Mouse (Mus musculus): ENCODE data around the gene Rdh13.
"Not testable (repeated sequence)": the region's sequence is repeated elsewhere in the genome, so short reads cannot be mapped to it uniquely, and the experiment has no call there.

Rdh13 gene

GRCm38 (mm10) chr7:4432026-4432425 is 13.4 kb downstream of the Rdh13 start:
- DNase-seq (ENCODE audit: low spot score): no peak

DNA sequence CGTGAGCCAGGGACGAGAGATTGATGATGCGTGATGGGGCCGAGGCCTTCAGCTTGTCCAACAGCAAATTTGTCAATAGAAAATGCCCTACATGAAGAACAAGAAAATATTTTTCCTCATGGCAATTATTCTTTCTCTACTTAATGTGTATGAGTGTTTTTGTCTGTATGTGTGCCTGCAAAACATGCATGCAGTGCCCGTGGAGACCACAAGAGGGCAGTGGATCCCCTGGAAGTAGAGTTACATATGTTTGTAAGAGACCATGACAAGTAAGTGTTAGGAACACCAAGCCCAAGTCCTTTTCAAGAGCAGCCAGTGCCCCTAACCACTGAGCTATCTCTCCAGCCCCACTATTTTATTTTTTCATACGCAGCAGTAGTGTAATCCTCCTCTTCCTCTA is 13.9 kb downstream of the Rdh13 start:
- DNase-seq (ENCODE audit: low spot score): peak; percentile 44

DNA sequence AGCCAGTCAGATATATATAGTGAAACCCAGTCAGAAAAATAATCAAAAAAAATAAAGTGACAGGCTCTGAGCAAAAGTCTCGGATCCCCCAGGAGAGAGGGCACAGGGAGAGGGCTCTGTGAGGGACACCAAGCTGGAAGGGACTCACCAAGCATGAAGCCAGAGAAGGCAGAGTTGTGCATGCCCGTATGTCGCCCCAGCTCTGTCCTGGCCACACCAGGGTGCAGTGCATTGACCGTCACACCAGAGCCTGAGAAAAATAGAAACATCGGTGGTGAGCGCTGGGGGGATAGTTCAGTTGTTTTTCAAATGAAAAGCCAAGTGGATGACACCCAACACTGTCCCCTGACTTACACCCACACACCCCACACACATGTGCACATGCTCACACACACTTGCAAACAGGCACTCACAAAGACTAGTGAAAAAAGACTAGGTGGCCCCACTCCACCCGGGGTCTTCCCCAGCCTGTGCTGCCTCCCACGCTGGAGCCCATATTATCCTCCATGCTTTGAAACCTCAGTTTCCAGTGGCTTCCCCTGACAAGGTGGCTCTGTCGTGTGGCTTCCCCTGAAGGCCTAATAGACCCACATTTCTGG is 15.1 kb downstream of the Rdh13 start:
- no peak for DNase-seq (ENCODE audit: low spot score)

DNA sequence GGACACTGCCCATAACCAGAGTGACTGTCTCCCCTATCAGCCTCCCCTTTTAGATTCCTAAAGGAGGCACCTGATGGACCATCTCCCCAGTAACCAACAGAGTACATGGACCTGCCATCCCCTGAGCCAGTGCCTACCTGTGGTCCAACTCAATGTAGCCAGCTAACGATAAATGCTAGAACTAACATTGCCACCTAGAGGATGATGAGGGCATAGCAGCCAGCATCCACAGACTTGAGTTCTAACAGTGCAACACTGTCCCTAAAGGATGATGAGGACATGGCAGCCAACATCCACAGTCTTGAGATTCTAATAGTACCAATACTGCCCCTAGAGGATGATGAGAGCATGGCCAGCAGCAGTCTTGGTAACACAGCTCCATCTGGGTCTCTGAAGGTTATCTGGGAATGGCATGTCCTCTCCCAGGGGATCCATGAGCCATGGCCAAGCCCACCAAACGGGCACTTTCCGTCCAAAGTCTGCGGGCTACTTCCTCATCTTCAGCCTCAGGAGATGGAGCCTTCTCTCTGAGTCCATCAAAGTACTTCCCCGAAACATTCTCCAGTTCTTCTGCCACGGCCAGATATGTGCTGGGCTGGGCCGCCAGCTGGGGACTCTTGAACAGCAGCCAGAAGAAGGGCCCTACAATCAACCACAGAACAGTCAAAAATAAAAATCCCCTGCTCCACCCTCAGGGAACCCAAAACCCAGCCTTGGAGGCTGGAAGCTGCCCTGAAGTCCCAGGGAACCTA is 18.1 kb downstream of the Rdh13 start:
- DNase-seq (ENCODE audit: low spot score): peak; percentile 92

GRCm38 (mm10) chr7:4420230-4420629 is 25.2 kb downstream of the Rdh13 start:
- DNase-seq (ENCODE audit: low spot score): no peak

GRCm38 (mm10) chr7:4419681-4420080 is 25.8 kb downstream of the Rdh13 start:
- DNase-seq (ENCODE audit: low spot score): no peak

DNA sequence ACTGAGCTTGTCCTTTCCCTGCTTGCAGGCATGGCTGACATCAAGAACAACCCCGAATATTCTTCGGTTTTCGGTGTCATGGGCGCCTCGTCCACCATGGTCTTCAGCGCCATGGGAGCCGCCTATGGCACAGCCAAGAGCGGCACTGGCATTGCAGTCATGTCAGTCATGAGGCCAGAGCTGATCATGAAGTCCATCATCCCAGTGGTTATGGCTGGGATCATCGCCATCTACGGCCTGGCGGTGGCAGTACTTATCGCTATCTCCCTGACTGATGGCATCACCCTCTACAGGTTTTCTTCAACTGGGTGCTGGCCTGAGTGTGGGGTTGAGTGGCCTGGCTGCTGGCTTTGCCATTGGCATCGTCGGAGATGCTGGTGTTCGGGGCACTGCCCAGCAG is 33.0 kb downstream of the Rdh13 start:
- DNase-seq (ENCODE audit: low spot score): not testable (repeated sequence)

GRCm38 (mm10) chr7:4397730-4398129 is 47.7 kb downstream of the Rdh13 start, which contains the start of gene Gp6:
TSS of gene Gp6 (minus strand) at chr7:4397744.
- no peak for DNase-seq (ENCODE audit: low spot score)
